Mouse (Mus musculus) forebrain, embryonic 15.5 days (tissue): Measurements from ENCODE around the gene Caln1. TPM values are rescaled to one million over a fixed set of nuclear protein-coding genes. Genes with fewer than 3 reads are reported as not detected.
"Not testable (repeated sequence)": the region's sequence is repeated elsewhere in the genome, so short reads cannot be mapped to it uniquely, and the experiment has no call there.

Experiments used
- ATAC-seq: fragments of 200-750 bp; cut with Nextera tagmentation; replicated peaks from 2 replicates; pipeline ENCODE4 v1.8.0; 2017; ENCODE audit warnings: mild to moderate bottlenecking, moderate TSS enrichment, moderate library complexity
- H3K27ac ChIP-seq: fragments of 300-500 bp; sonication (generic); replicated peaks from 2 replicates; pipeline ENCODE4 v1.5.1; 2015; ENCODE audit warnings: mild to moderate bottlenecking, inconsistent platforms
- H3K27me3 ChIP-seq: fragments of 300-500 bp; sonication (generic); 2 replicates; pipeline ENCODE4 v1.6.1; 2015; ENCODE audit warnings: inconsistent platforms
- H3K36me3 ChIP-seq: fragments of 300-500 bp; sonication (generic); 2 replicates; pipeline ENCODE4 v1.6.1; 2015; ENCODE audit warnings: mild to moderate bottlenecking, inconsistent platforms
- H3K4me1 ChIP-seq: fragments of 300-500 bp; sonication (generic); 2 replicates; pipeline ENCODE4 v1.6.1; 2015; ENCODE audit warnings: inconsistent platforms
- H3K4me2 ChIP-seq: fragments of 300-500 bp; sonication (generic); replicated peaks from 2 replicates; pipeline ENCODE4 v1.6.1; 2015; ENCODE audit warnings: mild to moderate bottlenecking, inconsistent platforms
- H3K4me3 ChIP-seq: fragments of 300-500 bp; sonication (generic); 2 replicates; pipeline ENCODE4 v1.5.1; 2015; ENCODE audit warnings: mild to moderate bottlenecking, inconsistent platforms
- H3K9ac ChIP-seq: fragments of 300-500 bp; sonication (generic); replicated peaks from 2 replicates; pipeline ENCODE4 v1.6.1; 2015; ENCODE audit warnings: mild to moderate bottlenecking, inconsistent platforms
- H3K9me3 ChIP-seq: fragments of 300-500 bp; sonication (generic); 2 replicates; pipeline ENCODE4 v1.6.1; 2016; ENCODE audit warnings: inconsistent platforms
- WGBS: fragments of 180-500 bp; shearing (Covaris S2); methylation state at CpG from one replicate; pipeline ENCODE4 v1.1.7; 2015; ENCODE audit warnings: mixed read lengths; 5-methylcytosine and 5-hydroxymethylcytosine counted together
- polyA plus RNA-seq: library from polyadenylated mRNA; unstranded; fragments of >200 nt; fragmentation: Nextera tagmentation; extraction: Ambion mirVana; gene quantifications from 2 replicates; pipeline ENCODE4 v1.2.1, GENCODE M21; 2015

Gene Caln1
- polyA plus RNA-seq, 1 experiment from 2014 or later = 17.5 TPM

- H3K27me3 ChIP-seq = no peaks in the 10 kb centered on the region
- 82% methylated on average over 2 of the region's 2 CpGs for WGBS
Observed at GRCm38 (mm10) chr5:130577581-130577980, 208.3 kb downstream of the Caln1 start.

GRCm38 (mm10) chr5:130584042-130584441 is 214.8 kb downstream of the Caln1 start:
- Histone ChIP-seq H3K36me3 (no peaks in the 10 kb centered on the region), H3K4me1 (no peaks in the 10 kb centered on the region), H3K9ac (no peak overlapping the region), H3K4me2 (no peak overlapping the region), H3K27me3 (no peaks in the 10 kb centered on the region), H3K4me3 (no peak overlapping the region), H3K9me3 (0 out of 2 replicates have a peak, but pooled peaks cover 4% of the 10 kb centered on the region), H3K27ac (no peak overlapping the region)
- no peak for ATAC-seq
- 82% methylated on average over 3 of the region's 3 CpGs for WGBS

More at GRCm38 (mm10) chr5:130577581-130577980, 208.3 kb downstream of the Caln1 start:
- Histone ChIP-seq H3K27ac (no peak overlapping the region), H3K9ac (no peak overlapping the region), H3K36me3 (no peaks in the 10 kb centered on the region), H3K4me2 (no peak overlapping the region), H3K4me3 (no peak overlapping the region), H3K9me3 (no peaks in the 10 kb centered on the region), H3K4me1 (no peaks in the 10 kb centered on the region)
- no peak for ATAC-seq

GRCm38 (mm10) chr5:130586257-130586656 is 217.0 kb downstream of the Caln1 start:
- no peak for ATAC-seq
- no peaks in the 10 kb centered on the region for H3K4me1 ChIP-seq
- no peak overlapping the region for H3K4me2 ChIP-seq
- no peak overlapping the region for H3K4me3 ChIP-seq
- 93% methylated on average over 4 of the region's 4 CpGs for WGBS
- no peak overlapping the region for H3K9ac ChIP-seq
- no peak overlapping the region for H3K27ac ChIP-seq
- H3K9me3 ChIP-seq = 0 out of 2 replicates have a peak, but pooled peaks cover 4% of the 10 kb centered on the region
- H3K36me3 ChIP-seq = no peaks in the 10 kb centered on the region
- H3K27me3 ChIP-seq = no peaks in the 10 kb centered on the region

GRCm38 (mm10) chr5:130596541-130596940 is 227.3 kb downstream of the Caln1 start:
- peaks cover 11% of the 10 kb centered on the region; the same call in 1 of the 2 replicates for H3K4me1 ChIP-seq
- no peak overlapping the region for H3K27ac ChIP-seq
- no peak overlapping the region for H3K4me3 ChIP-seq
- no peaks in the 10 kb centered on the region for H3K27me3 ChIP-seq
- H3K9me3 ChIP-seq = 0 out of 2 replicates have a peak, but pooled peaks cover 4% of the 10 kb centered on the region
- 7% methylated on average over 6 of the region's 6 CpGs for WGBS
- no peak overlapping the region for H3K4me2 ChIP-seq
- no peak overlapping the region for H3K9ac ChIP-seq
- no peaks in the 10 kb centered on the region for H3K36me3 ChIP-seq
- ATAC-seq = no peak

- Histone ChIP-seq H3K9ac (no peak overlapping the region), H3K27me3 (no peaks in the 10 kb centered on the region)
- 85% methylated on average over 3 of the region's 3 CpGs for WGBS
Observed at GRCm38 (mm10) chr5:130613657-130614056, 244.4 kb downstream of the Caln1 start.

GRCm38 (mm10) chr5:130614209-130614608 is 245.0 kb downstream of the Caln1 start:
- no peaks in the 10 kb centered on the region for H3K27me3 ChIP-seq
- no peaks in the 10 kb centered on the region for H3K36me3 ChIP-seq
- no peaks in the 10 kb centered on the region for H3K4me1 ChIP-seq
- H3K9me3 ChIP-seq = no peaks in the 10 kb centered on the region
- no peak overlapping the region for H3K4me2 ChIP-seq
- WGBS = 64% methylated on average over 3 of the region's 3 CpGs
- H3K4me3 ChIP-seq = no peak overlapping the region
- no peak for ATAC-seq
- H3K27ac ChIP-seq = no peak overlapping the region
- no peak overlapping the region for H3K9ac ChIP-seq

More at GRCm38 (mm10) chr5:130613657-130614056, 244.4 kb downstream of the Caln1 start:
- Histone ChIP-seq H3K4me3 (no peak overlapping the region), H3K4me2 (no peak overlapping the region), H3K4me1 (no peaks in the 10 kb centered on the region), H3K27ac (no peak overlapping the region), H3K9me3 (no peaks in the 10 kb centered on the region), H3K36me3 (no peaks in the 10 kb centered on the region)
- ATAC-seq = no peak

- H3K4me1 ChIP-seq = peaks cover 16% of the 10 kb centered on the region
- no peak overlapping the region for H3K27ac ChIP-seq
- no peak overlapping the region for H3K4me2 ChIP-seq
- no peaks in the 10 kb centered on the region for H3K36me3 ChIP-seq
- ATAC-seq = no peak
- H3K27me3 ChIP-seq = no peaks in the 10 kb centered on the region
- no peak overlapping the region for H3K4me3 ChIP-seq
- no peaks in the 10 kb centered on the region for H3K9me3 ChIP-seq
- 85% methylated on average over 7 of the region's 7 CpGs for WGBS
- no peak overlapping the region for H3K9ac ChIP-seq
Observed at GRCm38 (mm10) chr5:130620060-130620459, 250.8 kb downstream of the Caln1 start.

GRCm38 (mm10) chr5:130623206-130623605 is 254.0 kb downstream of the Caln1 start:
- Histone ChIP-seq H3K9me3 (no peaks in the 10 kb centered on the region), H3K4me2 (no peak overlapping the region), H3K36me3 (no peaks in the 10 kb centered on the region), H3K9ac (no peak overlapping the region), H3K27ac (peak overlapping the region; percentile 5; the same call in 1 of the 2 replicates), H3K4me1 (peaks cover 20% of the 10 kb centered on the region), H3K4me3 (no peak overlapping the region), H3K27me3 (no peaks in the 10 kb centered on the region)
- peak; percentile 84 for ATAC-seq
- 32% methylated on average over 5 of the region's 5 CpGs for WGBS

GRCm38 (mm10) chr5:130627800-130628199 is 258.5 kb downstream of the Caln1 start:
- Histone ChIP-seq H3K36me3 (no peaks in the 10 kb centered on the region), H3K4me1 (peaks cover 15% of the 10 kb centered on the region), H3K27ac (no peak overlapping the region), H3K9me3 (no peaks in the 10 kb centered on the region), H3K4me2 (no peak overlapping the region), H3K9ac (no peak overlapping the region), H3K4me3 (no peak overlapping the region), H3K27me3 (no peaks in the 10 kb centered on the region)
- no peak; the same call in 1 of the 2 replicates for ATAC-seq
- WGBS = 80% methylated on average over 2 of the region's 2 CpGs

- Histone ChIP-seq H3K27ac (no peak overlapping the region), H3K4me2 (no peak overlapping the region), H3K4me1 (no peaks in the 10 kb centered on the region), H3K9me3 (no peaks in the 10 kb centered on the region), H3K9ac (no peak overlapping the region), H3K4me3 (no peak overlapping the region), H3K27me3 (no peaks in the 10 kb centered on the region), H3K36me3 (no peaks in the 10 kb centered on the region)
- ATAC-seq = no peak
- 18% methylated on average over 2 of the region's 2 CpGs for WGBS
Observed at GRCm38 (mm10) chr5:130635397-130635796, 266.1 kb downstream of the Caln1 start.

GRCm38 (mm10) chr5:130641881-130642280 is 272.6 kb downstream of the Caln1 start:
- H3K4me2 ChIP-seq = no peak overlapping the region
- 90% methylated on average over 2 of the region's 2 CpGs for WGBS
- no peaks in the 10 kb centered on the region for H3K27me3 ChIP-seq
- no peak for ATAC-seq
- no peaks in the 10 kb centered on the region for H3K9me3 ChIP-seq
- no peaks in the 10 kb centered on the region for H3K36me3 ChIP-seq
- H3K4me1 ChIP-seq = no peaks in the 10 kb centered on the region
- no peak overlapping the region for H3K9ac ChIP-seq
- H3K27ac ChIP-seq = no peak overlapping the region
- no peak overlapping the region for H3K4me3 ChIP-seq

- not testable (repeated sequence) for H3K4me1 ChIP-seq, H3K27ac ChIP-seq, H3K4me3 ChIP-seq, H3K9ac ChIP-seq, H3K27me3 ChIP-seq, H3K9me3 ChIP-seq, H3K36me3 ChIP-seq, H3K4me2 ChIP-seq, ATAC-seq
- 85% methylated on average over 2 of the region's 2 CpGs for WGBS
Observed at GRCm38 (mm10) chr5:130646126-130646525, 276.9 kb downstream of the Caln1 start.

GRCm38 (mm10) chr5:130658141-130658540 is 288.9 kb downstream of the Caln1 start:
- Histone ChIP-seq H3K27ac (no peak overlapping the region), H3K4me2 (no peak overlapping the region), H3K4me3 (no peak overlapping the region), H3K36me3 (no peaks in the 10 kb centered on the region), H3K9ac (no peak overlapping the region), H3K9me3 (no peaks in the 10 kb centered on the region), H3K27me3 (no peaks in the 10 kb centered on the region), H3K4me1 (no peaks in the 10 kb centered on the region)
- ATAC-seq = no peak
- WGBS = 67% methylated on average over 3 of the region's 3 CpGs
